Mouse (Mus musculus): ENCODE results near the gene Crybb2.

Crybb2 gene

GRCm38 (mm10) chr5:113070017-113070416 is at the start of gene Crybb2:
Crybb2 (minus strand) TSS chr5:113070117.

DNA sequence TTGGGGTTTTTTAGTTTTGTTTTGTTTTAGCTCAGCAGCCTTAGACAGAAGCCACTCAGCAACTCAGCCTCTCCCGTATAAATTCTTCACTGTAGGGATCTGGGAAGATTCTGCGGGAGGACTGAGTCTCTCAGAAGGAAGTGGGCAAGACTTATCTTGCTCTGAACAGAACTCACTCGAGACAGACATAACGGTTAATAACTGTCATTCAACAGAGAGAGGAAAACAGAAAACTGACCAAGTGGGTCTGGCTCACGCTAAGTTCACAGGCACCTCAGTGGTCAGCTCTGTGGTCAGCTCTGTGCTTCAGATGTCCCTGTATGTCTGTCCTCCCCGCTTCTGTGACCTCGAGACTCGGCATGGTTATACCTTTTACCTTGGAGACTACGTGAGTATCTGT is 49.4 kb upstream of the Crybb2 start:
- 65% methylated on average over 9 of the region's 9 CpGs for WGBS

DNA sequence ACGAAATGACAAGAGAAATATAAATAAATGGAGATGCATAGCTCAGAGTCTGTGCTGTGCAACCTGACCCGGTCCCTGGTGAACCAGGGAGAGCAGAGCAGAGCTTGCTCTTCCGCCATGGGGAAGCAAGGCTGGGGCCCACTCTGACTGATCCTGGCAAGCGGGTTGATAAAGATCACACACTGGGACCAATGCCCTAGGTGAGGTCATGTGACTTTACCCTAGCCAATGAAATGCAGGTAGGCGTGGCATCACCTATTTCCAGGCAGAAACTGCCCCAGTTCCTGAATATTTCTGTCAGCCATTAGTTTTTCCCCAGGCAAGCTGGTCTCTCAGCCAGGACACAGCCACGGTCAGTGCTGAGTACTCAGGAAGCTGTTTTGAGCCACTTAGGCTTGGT is 48.8 kb upstream of the Crybb2 start:
- WGBS: 56% methylated on average over 6 of the region's 6 CpGs

GRCm38 (mm10) chr5:113117361-113117760 is 47.4 kb upstream of the Crybb2 start:
- WGBS: 43% methylated on average over 5 of the region's 5 CpGs

DNA sequence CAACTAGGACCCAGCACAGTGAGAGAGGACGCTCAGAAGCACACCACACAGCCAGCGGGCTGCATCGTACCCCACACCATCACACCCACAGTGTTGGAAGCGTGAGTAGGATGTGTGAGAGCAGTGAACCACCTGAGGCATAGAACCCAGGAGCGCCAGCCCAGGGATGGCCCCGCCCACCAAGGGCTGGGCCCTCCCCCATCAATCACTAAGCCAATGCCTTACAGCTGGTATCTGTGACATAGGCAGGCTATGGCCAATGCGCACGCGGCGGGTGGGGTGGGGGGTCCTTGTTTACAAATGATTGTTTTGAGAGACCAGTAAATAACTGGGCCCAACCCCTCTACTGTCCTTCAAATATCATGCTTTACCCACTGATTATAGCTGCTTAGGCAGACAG is 46.0 kb upstream of the Crybb2 start:
- 71% methylated on average over 10 of the region's 10 CpGs for WGBS

- WGBS: 27% methylated on average over 20 of the region's 20 CpGs
These were observed 44.6 kb upstream of the Crybb2 start for GRCm38 (mm10) chr5:113114264-113115225.

- WGBS: 40% methylated on average over 5 of the region's 5 CpGs
These were observed 43.2 kb upstream of the Crybb2 start for GRCm38 (mm10) chr5:113113120-113113519.

GRCm38 (mm10) chr5:113111336-113111735 is 41.4 kb upstream of the Crybb2 start:
- 30% methylated on average over 4 of the region's 4 CpGs for WGBS

GRCm38 (mm10) chr5:113110929-113111328 is 41.0 kb upstream of the Crybb2 start:
- WGBS: 8% methylated on average over 1 of the region's 1 CpGs

DNA sequence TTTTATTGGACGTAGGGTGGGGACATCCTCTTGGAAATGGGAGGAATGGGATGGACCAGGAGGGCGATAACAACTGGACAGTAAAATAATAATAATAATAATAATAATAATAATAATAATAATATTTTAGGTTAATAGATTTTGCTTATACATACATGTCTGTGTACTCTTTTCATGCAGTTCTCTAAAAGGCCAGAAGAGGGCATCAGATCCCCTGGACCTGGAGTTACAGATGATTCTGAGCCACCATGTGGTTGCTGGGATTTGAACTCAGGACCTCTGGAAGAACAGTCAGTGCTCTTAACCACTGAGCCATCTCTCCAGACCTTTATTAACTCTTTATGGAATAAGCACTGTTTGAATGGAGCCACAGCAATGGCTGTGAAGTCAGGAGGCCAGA is 39.7 kb upstream of the Crybb2 start:
- WGBS: 94% methylated on average over 2 of the region's 2 CpGs

GRCm38 (mm10) chr5:113108165-113108764 is 38.3 kb upstream of the Crybb2 start:
- 55% methylated on average over 11 of the region's 11 CpGs for WGBS

- WGBS: 50% methylated on average over 3 of the region's 3 CpGs
These were observed 37.8 kb upstream of the Crybb2 start for GRCm38 (mm10) chr5:113107709-113108108.

DNA sequence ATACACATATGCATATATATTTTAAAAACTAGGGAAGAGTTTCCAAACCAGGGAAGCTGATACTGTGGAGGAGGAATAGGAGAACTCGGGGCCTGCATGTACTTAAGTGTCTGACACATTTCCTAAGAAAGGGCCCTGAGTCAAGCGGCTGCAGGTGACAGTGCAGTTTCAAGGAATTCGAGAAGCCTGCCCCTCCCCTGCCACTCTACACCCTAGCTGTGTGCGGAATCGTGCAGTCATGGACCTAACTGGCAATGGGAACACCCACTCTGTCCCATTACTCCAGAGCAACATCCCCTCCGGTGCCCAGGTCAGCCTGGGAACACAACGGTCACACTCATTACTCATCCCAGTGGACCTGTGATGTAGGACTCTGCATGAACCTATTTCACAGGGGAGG is 36.7 kb upstream of the Crybb2 start:
- 58% methylated on average over 7 of the region's 7 CpGs for WGBS

- WGBS: 70% methylated on average over 4 of the region's 4 CpGs
These were observed 35.6 kb upstream of the Crybb2 start for GRCm38 (mm10) chr5:113105481-113105880.

DNA sequence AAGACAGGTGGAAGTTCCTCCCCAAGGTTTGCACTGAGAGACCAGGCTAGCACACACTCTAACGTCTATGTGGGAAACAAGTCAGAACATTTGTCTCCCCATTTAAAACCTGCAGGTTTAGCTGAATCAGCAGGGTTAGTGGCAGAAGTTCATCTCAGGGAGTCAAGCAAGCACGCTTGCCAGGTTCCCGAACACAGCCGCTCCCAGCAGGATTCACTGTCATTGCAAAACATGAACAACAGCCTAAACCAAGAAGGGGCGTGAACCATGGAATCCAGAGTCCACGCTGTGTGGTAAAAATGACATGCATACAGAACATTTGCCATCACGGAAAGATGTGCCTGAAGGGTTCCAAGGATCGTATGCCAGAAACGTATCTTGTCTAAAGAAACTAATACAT is 35.1 kb upstream of the Crybb2 start:
- WGBS: 66% methylated on average over 9 of the region's 9 CpGs

- 35% methylated on average over 7 of the region's 7 CpGs for WGBS
These were observed 32.5 kb upstream of the Crybb2 start for GRCm38 (mm10) chr5:113102455-113102854.

GRCm38 (mm10) chr5:113101457-113101856 is 31.5 kb upstream of the Crybb2 start:
- 62% methylated on average over 10 of the region's 10 CpGs for WGBS

DNA sequence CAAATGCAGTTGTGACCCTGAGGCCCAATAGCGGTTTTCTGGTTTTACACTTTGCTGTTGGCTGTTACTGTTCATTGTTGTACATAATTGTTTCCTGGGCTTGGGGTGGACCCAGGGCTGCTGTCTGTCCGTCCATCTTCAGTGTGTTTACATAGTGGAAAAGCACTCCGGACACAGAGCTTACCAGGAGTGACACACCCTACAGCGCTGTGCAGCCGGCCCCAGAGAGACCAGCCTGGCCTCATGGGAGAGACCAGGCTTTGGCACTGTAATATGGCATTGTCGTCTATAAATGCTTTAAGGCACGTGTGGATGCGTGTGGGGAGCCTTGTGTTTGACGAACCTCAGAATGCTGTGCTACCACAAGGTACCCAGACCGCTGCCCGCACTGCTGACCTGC is 30.5 kb upstream of the Crybb2 start:
- WGBS: 65% methylated on average over 11 of the region's 11 CpGs

- WGBS: 20% methylated on average over 1 of the region's 1 CpGs
These were observed 29.6 kb upstream of the Crybb2 start for GRCm38 (mm10) chr5:113099546-113099945.

GRCm38 (mm10) chr5:113097551-113097950 is 27.6 kb upstream of the Crybb2 start:
- 85% methylated on average over 17 of the region's 17 CpGs for WGBS

GRCm38 (mm10) chr5:113095456-113095855 is 25.5 kb upstream of the Crybb2 start:
- WGBS: 92% methylated on average over 18 of the region's 18 CpGs

- 69% methylated on average over 7 of the region's 7 CpGs for WGBS
These were observed 22.5 kb upstream of the Crybb2 start for GRCm38 (mm10) chr5:113092406-113092805.

- WGBS: 44% methylated on average over 5 of the region's 5 CpGs
These were observed 21.2 kb upstream of the Crybb2 start for GRCm38 (mm10) chr5:113091162-113091561.
